Mouse (Mus musculus): ENCODE data around the gene Mesd. TPM values are rescaled to one million over a fixed set of nuclear protein-coding genes. Genes with fewer than 3 reads are reported as not detected.
A peak's percentile ranks its signal among the peaks of the same experiment; 100 is the strongest.
"Not testable (repeated sequence)": the region's sequence is repeated elsewhere in the genome, so short reads cannot be mapped to it uniquely, and the experiment has no call there.

The Mesd gene
- total RNA-seq, 2 experiments from 2014 or later = 43.4 to 54.3 TPM

DNA sequence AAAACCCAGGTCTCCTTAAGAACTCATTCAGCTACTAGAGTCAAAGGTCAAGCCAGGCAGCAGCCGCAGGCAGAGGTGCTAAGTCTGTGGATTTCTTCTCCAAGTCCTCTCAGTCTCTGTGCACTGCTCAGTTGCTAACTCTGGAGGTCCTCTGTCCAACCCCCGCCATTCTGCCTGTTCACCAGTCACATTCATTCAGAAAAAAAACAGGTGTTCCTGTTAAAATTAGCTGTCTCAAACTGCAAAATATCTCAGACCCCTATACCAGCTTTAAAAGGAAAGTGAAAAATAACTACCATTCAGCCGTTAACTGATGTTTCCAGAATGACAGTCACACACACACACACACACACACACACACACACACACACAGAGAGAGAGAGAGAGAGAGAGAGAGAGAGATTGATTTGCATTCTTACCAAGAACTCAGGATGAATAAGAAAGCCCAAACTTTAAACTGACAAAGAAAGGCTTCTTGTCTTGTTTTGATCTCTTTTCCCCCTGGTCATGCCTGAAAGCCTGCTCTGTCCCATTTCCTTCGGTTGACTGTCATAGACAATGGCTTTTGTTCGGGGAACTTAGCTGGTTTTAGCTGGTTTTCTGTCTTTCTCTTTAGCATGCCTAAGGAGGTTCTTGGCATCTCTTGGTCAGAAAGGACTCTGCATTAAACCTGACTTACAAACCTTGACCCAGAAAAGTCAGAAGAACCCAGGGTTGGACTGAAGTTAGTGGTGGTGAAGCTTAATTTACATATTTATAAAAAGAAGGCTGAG is 5.4 kb upstream of the Mesd start:
- DNase-seq = no peak

DNA sequence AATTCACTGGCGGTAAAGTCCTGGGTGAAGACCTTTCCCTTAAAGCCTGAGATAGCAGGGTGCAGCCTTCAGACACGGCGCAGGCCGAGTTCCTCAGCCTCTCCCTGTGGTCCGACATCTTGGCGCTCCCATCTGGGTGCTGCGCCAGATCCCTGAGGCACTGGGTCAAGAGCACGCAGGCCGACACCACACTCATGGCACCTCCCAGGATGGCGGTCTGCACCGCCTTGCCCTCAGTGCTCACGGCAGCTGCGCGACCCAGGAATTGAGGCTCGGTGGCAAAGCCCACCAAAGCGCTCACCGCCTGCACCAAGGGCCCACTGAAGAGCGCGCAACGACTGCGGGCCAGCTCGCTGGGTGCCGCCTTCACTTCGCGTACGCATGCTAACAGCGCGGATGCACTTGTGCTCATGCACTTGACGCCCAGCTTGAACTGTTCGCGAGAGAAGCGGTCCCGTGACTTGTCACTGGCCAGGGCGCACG is 2.1 kb upstream of the Mesd start:
- DNase-seq = peak; percentile 13

DNA sequence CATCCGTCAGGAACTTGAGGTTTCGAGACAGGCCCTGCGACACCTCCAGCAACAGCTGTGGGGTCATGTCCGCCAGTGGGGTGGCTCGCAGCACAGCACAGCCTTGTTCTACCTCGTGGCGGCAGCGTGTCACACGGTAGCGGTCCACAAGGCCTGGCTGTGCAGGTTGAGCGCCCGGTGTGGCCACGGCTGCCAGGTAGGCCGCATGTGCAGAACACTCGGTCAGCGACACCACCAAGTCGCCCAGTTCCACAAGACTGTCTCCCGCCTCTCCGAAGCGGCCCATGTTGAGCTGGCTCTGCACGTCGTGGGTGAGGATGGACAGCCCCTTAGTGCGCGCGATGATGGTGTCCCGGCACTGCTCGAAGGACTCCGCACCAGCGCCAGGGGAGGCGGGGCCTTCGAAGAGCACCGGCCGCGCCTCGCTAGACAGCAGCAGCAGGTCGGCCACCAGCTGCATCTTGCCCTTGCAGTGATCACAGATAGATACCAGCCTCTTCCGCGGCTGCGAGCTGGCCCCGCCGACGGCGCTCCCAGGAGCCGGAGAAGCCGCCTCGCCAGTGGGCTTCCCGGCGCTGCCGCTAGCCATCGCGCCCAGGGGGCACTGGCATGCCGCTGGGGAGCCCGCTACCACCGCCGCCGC is 1.5 kb upstream of the Mesd start:
- DNase-seq = peak; percentile 63

DNA sequence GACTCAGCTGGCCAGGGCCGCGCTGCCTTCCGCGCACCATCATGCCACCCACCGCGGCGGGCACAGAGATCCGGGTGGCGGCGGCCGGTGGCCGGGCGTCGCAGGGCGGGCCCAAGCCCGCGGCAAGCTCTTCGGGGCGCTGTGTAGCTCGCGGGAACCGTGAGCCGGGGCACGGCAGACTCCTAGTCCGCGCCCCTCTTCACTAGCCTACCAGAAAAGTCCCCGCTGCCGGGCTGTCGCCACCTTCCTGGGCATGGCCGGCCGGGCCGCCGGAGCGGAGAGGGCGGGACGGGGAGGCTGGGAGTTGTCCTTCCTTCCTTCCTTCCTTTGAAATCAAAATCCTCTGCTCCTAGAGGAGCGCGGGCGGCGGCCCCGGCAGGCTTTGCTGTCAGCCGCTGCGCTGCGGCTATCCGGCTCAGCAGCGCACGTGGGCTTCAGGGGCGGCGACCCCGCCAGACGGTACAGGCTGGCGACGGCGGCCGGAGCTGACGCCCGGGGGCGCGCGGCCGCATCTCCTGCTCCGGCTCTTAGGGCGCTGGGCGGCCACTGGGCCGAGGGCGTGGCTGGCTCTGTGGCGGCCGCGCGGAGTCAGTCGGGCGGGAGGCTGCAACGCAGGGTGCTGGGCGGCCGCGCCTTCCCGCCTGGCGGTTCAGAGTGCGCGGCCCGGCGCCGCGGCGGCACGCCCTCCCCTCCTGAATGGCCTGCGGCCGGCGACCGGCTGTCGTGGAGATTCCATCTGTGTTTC is 818 bp upstream of the Mesd start:
- peak; percentile 75 for DNase-seq

DNA sequence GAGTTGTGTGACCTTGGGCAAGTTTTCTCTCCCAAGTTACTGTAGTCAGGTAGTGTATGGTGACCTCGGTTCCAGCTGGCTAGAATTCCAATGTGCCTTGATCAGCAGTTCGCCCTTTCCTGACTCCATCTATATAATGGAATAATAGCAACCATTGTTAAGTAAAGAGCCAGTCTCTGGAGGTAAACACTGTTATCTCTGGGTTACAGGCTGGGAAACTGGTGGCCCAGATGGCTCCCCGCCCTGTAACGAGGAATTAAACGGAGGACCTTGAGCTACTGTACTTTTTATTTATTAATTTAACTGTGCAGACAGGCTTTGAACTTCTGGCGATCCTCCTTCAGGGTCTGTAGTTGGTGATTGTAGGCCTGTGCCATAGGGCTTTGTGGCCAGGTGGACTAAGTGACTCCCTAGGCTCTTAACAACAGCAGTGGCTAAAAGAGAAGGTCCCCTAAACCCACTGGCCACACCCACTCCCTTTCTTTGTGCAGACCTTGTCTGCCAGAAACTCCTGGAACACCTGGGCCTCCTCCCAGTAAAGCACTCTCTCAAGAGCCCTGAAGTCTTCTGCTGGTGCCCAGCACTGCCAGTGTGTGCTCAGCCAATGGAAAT is 761 bp downstream of the Mesd start:
- no peak for DNase-seq

DNA sequence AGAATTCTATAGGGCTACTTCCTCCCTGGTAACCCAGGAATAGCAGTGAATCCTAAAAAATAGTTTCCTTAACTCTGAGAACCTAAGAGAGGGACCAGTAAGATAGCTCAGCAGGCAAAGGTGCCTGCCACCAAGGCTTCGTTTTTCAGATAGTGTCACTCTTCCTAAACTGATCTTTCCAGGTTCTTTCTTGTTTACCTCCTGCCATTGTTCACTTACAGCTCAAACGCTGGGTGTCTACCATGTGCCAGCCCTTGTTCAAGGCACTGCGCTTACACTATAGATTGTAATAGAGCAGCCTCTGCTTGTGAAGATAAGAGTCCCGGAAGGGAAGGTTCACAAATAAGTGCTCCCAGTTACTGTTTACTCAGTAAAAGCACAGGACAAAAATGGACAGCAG is 1.6 kb downstream of the Mesd start:
- DNase-seq = no peak

DNA sequence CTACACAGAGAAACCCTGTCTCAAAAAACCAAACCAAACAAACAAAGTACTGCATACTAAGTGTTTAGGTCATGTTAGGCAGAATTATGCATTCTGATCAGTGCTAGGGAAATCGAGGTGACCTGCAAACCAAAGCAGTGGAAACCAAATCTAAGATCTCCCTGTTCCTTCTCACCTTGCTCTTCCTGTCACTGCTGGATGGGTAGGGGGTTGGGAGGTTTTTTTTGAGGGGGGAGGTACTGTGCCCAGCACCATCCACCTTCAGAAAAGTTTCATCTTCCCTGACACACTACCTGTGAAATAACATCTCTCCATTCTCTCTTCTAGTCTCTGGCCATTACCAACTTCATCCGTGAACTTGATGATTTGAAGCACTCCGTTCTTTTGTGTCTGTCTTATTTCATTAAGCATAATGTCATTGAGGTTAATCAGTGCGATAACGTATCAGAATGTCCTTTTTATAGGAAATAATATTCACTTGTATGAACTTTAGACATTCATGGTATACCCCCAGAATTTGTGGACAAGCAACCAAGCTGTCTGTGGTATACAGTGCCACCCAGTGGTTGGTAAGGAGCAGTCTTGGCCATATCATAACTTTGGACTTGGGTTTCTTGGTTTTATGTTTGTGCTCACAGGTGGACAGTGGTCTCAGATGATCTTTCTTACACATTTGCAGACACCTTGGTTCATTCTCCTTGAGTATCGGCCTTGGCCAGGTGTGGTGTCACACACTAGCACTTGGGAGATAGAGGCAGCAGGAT is 2.3 kb downstream of the Mesd start:
- no peak for DNase-seq

DNA sequence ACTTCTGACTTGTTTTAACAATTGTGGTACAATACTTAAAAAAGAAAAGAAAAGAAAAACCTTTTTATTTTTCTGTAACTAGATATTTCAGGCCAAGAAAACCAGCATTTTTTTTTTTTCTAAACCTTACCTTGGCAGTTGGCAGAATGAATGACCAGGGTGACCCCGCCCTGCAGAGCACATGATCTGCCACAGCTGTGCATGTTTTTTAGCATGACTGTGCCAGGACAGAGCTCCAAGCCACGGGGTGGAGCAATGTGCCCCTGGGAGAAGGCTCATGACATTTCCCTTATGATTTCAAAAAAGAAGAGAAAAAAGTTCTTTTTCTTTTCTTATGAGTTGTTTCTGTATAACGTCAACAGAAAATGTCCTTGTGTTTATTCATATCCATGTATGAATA is 5.1 kb downstream of the Mesd start:
- peak; percentile 39 for DNase-seq

DNA sequence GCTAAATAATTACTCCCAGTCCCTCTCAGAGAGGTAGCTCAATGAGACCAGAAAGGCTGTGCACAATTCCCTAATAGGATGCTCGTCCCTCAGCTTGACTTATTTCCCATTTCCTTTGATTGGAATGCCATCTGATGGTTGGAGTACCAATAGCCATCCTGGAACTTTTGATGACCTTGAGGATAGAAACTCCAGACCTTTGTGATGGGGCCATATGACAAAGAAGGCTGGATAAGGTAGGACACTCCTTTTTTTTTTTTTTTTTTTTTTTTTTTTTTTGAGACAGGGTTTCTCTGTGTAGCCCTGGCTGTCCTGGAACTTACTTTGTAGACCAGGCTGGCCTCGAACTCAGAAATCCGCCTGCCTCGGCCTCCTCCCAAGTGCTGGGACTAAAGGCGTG is 5.7 kb downstream of the Mesd start:
- not testable (repeated sequence) for DNase-seq

DNA sequence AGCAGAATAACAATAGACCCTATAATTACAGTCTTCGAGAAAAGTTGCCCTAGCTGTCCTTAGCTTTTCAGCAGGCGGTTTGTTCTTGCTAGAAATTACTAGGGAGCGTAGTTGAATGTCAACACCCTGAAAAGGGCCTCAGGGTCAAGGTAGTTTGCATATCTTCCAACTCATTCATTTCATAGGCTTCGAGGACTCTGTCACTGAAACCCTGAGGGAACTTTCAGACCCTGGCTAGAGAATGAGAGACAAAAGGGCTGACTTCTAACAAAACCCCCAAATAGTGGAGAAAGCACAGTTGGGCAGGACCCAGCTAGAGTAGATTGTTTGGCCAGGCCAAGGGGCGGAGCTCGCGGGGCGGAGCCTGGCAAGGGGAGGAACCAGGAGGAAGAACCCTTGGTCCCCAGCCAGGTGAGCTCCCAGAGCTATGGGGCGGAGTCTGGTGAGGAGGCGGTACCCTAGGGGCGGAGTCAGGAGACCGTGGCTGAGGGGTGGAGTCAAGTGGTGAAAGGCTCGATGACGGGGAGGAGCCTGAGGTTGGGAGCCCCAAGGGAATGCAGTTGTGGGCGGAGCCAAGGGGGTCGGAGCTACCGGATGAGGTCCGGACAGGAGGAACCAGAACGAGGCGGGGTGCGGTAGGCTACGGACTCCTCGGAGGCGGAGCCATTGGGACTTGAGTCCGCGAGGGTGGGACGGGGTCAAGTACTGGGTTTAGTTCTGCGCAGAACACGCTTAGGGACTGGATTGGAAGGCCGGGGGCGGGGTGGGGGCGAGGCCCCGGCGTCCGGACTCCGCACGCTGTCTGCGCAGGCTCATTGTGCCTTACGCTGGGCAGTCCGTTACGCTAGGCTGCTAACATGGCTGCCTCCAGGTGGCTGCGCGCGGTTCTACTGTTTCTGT is 7.4 kb downstream of the Mesd start:
- peak; percentile 98 for DNase-seq

DNA sequence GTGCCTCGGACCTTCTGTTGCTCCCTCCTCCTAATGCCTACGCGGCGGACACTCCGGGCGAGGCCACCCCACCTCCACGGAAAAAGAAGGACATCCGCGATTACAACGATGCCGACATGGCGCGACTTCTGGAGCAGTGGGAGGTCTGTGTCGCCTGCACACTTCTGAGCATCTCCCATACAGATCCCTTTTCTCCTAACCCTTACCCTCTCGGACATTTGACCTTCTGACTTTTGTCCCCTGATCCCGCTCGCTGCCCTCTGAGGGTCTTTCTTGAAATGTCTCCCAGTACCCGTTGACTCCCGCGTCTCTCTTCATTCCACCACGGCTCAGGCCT is 8.0 kb downstream of the Mesd start:
- DNase-seq = no peak

DNA sequence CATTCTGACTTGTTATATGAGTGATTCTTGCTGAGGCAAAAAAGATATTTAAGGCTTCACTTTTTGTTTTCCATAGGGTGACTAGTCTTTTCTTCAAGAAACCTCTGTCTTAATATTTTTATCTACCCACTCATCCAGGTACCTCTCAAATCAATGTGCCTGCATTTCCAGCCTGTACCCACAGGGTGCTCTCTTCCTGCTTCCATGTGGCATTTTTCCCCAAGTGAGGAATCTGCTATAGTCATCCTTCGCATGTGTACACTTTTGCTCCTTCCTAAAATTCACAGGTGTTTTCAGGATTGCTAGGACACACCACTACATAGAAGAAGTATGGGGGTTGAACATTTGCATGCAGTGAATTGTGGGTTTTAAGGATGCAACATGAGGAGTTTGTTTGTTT is 10.1 kb downstream of the Mesd start:
- DNase-seq = no peak

DNA sequence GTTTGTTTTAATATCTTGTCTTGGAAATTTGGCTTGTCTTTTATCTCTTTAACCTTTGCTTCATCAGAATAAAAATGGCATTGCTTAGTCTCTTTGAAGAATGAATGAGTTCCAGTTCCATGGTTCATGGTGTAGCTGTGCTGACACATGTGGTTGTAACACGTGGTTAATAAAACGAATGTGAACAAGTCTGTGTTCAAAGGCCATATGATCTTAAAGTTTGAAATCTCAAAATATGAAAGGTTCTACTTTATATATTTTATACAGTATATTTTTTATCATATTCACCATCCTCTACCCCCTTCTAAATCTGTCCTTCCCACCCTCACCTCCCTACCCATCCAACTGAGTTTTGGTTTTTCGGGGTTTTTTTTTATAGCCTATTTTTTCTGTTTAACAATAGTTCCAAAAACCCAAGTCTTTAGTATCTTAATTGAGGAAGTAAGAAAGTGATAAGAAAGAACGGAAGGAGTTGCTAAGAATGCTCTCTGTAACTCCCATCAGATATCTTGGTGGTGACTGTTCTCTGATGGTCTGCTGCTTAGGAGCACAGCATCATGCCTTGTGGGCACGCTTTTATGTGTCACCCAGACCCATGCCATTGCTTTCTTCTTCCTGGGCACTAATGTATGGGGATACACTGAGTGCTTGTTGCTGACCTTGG is 11.9 kb downstream of the Mesd start:
- no peak for DNase-seq

DNA sequence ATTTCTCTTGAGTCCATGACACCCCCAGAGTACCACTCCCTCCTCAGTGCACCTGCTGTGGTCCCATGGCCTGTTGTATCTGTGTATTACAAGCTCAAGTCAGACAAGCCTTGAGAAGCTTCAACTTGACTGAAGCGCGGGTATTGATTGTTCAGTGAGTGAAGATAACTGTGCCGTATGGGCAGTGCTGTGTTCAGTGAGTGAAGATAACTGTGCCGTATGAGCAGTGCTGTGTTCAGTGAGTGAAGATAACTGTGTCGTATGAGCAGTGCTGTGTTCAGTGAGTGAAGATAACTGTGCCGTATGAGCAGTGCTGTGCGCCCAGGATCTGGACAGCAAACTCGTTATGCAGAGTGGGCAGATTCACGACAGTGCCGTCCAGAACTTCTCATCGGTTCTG is 14.0 kb downstream of the Mesd start:
- no peak for DNase-seq

DNA sequence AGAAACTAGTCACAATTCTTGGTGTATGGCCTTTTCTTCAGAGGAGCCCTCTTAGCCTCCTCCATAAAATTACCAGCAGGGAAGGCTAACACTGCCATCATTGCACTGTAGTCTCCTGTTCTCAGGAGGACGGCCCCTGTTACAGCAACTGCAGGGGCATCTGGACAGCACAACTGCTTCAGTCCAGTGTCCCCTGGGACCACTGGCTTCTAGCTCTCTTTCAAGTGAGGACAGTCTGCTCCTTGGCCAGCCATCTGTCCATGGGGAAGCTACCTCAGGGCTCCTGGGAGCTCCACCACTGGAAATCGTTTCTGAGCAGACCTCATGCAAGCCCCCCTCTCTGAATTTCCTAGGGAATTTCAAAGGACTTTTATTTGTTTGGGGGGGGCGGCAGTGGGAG is 16.3 kb downstream of the Mesd start:
- DNase-seq = no peak

DNA sequence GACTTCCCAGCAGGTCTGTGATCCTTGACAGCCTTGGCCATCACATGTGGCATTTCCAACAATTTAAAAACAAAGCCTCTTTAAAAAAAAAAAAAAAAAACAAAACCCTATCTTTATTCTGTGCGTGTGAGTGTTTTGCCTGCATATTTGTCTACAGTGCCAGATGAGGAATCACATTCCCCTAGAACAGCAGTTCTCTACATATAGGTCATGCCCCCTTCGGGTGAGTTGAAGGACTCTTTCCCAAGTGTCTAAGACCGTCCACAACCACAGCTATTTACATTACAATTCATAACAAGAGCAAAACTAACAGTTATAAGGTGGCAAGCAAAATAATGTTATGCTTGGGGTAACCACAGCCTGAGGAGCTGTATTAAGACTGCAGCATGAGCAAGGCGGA is 17.2 kb downstream of the Mesd start:
- DNase-seq = no peak

DNA sequence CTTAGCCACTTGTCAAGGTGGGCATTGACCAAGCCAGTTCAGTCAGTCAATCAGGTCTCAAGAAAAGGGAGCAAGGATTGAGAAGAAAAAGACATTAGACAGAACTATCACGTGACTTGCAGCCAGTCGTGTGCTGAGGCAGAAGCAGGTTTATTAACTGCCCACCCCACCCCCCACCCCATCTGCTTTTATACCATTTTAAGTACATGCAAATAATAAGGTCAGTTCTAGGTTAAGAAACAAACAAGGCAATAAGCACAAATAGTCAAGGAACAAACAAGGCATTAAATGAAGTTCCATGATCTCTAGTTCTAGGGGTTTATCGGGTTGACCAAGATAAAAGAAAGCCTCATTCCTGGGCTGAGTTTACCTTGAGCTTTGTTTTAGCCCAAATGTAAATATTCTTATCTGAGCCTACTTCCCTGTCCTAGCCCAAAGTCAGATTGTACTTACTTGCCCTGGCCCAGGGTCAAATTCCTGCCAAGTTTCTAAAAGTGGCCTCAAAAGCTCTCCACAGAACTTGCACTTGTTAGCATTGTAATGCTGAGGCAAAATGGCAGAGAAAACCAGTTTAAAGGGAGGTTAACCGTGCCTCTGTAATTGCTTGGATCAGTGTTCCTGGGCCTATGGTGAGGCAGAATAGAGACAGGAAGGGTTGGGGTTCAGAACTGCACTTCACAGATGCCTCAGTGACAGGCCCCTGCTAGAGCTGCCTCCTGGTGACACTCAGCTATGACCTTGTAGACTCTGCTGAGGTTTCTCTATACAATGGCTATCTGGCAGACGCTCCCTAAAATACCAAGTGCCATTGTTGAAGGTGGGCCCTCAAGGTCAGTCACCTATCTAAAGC is 18.3 kb downstream of the Mesd start:
- no peak for DNase-seq

DNA sequence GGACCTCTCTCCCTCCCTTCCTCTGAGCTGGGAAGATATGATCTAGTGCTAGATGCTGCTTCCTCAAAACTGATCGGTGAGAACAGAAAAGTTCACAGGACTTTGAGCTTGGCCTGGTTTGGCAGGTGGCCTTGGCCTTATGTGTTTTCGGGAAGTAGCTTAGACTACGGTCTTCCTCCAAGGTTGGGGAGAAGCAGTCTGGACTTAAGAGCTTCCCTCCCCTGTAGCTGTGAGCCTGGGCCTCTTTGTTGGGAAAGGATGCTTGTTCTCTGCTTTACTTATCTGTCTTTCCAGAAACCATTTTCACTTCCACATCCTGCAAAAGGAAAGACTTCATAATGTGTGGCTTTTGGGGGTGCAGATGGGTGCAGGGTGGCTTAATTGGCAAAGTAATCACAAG is 20.6 kb downstream of the Mesd start:
- no peak for DNase-seq

DNA sequence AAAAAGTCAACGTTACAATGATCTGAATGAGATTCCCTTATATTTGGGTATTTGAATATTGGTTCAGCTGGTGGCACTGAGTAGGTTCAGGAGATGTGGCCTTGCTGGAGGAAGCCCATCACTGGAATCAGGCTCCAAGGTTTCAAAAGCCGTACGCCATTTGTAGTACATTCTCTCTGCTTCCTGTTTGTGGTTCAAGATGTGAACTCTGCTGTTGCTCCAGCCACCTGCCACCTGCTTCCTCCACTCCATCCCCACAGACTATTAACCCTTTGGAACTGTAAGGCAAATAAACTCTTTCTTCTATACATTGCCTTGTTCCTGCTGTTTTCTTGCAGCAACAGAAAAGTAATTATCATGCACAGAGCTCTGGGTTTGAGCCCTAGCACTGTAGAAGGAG is 27.6 kb downstream of the Mesd start:
- no peak for DNase-seq

Data from gastrocnemius, postnatal 10 days (tissue).